Mouse (Mus musculus) large intestine, adult 2 months (tissue): Measurements from ENCODE around the gene Rpl26. TPM values are rescaled to one million over a fixed set of nuclear protein-coding genes. Genes with fewer than 3 reads are reported as not detected.
A peak's percentile ranks its signal among the peaks of the same experiment; 100 is the strongest.

Source experiments
- DNase-seq: peaks from one replicate; pipeline ENCODE4 v3.0.0-alpha.2; 2012; ENCODE audit warnings: low read depth, low spot score
- WGBS: fragments of 180-500 bp; shearing (Covaris S2); methylation state at CpG from one replicate; pipeline ENCODE4 v1.1.7; 2018; 5-methylcytosine and 5-hydroxymethylcytosine counted together
- polyA plus RNA-seq: library from polyadenylated mRNA; depleted of rRNA; stranded (reverse); fragments of >200 nt; gene quantifications from 2 replicates; pipeline ENCODE4 v1.2.3, GENCODE M21; 2012

The Rpl26 gene
- polyA plus RNA-seq, 1 experiment = 1,727 TPM

GRCm38 (mm10) chr11:68888253-68888652 lies 13.1 kb upstream of the Rpl26 start, which contains the start of gene Rnf222:
Gene Rnf222, plus strand, starts transcription at chr11:68888553.
- no peak for DNase-seq
- WGBS = 27% methylated on average over 6 of the region's 6 CpGs

GRCm38 (mm10) chr11:68888653-68889052 lies 12.7 kb upstream of the Rpl26 start:
- DNase-seq = no peak

GRCm38 (mm10) chr11:68890625-68891024 lies 10.8 kb upstream of the Rpl26 start:
- WGBS = 4% methylated on average over 2 of the region's 2 CpGs
- DNase-seq = no peak

More at GRCm38 (mm10) chr11:68888653-68889052, 12.7 kb upstream of the Rpl26 start:
- 53% methylated on average over 2 of the region's 2 CpGs for WGBS

- no peak for DNase-seq
- 61% methylated on average over 5 of the region's 5 CpGs for WGBS
Measured at GRCm38 (mm10) chr11:68891823-68892222, 9.6 kb upstream of the Rpl26 start.

- WGBS = 66% methylated on average over 15 of the region's 15 CpGs
Measured at GRCm38 (mm10) chr11:68892233-68892832, 9.1 kb upstream of the Rpl26 start.

GRCm38 (mm10) chr11:68893911-68894464 lies 7.4 kb upstream of the Rpl26 start:
- DNase-seq = no peak
- WGBS = 60% methylated on average over 12 of the region's 12 CpGs

More at GRCm38 (mm10) chr11:68892233-68892832, 9.1 kb upstream of the Rpl26 start:
- no peak for DNase-seq

GRCm38 (mm10) chr11:68896247-68896646 lies 5.1 kb upstream of the Rpl26 start:
- 81% methylated on average over 5 of the region's 5 CpGs for WGBS
- no peak for DNase-seq

- no peak for DNase-seq
- WGBS = 57% methylated on average over 4 of the region's 4 CpGs
Measured at GRCm38 (mm10) chr11:68897120-68897519, 4.3 kb upstream of the Rpl26 start.

GRCm38 (mm10) chr11:68897838-68898237 lies 3.5 kb upstream of the Rpl26 start:
- WGBS = 61% methylated on average over 6 of the region's 6 CpGs
- DNase-seq = no peak

- DNase-seq = no peak
- WGBS = 74% methylated on average over 6 of the region's 6 CpGs
Measured at GRCm38 (mm10) chr11:68898790-68899189, 2.6 kb upstream of the Rpl26 start.

GRCm38 (mm10) chr11:68899815-68900214 lies 1.6 kb upstream of the Rpl26 start:
- WGBS = 84% methylated on average over 8 of the region's 8 CpGs
- no peak for DNase-seq

- WGBS = 24% methylated on average over 31 of the region's 31 CpGs
- DNase-seq = no peak
Measured at GRCm38 (mm10) chr11:68900519-68901350, 648 bp upstream of the Rpl26 start.

- no peak for DNase-seq
- WGBS = under 1% methylated on average over 10 of the region's 10 CpGs
Measured at GRCm38 (mm10) chr11:68902047-68902364, 623 bp downstream of the Rpl26 start.

GRCm38 (mm10) chr11:68902367-68902766 lies 984 bp downstream of the Rpl26 start:
- WGBS = 2% methylated on average over 11 of the region's 11 CpGs
- DNase-seq = no peak

- no peak for DNase-seq
- 70% methylated on average over 5 of the region's 5 CpGs for WGBS
Measured at GRCm38 (mm10) chr11:68902823-68903222, 1.4 kb downstream of the Rpl26 start.

GRCm38 (mm10) chr11:68903775-68904174 lies 2.4 kb downstream of the Rpl26 start:
- 69% methylated on average over 2 of the region's 2 CpGs for WGBS
- DNase-seq = no peak

GRCm38 (mm10) chr11:68904375-68905137 lies 3.2 kb downstream of the Rpl26 start:
- 67% methylated on average over 8 of the region's 8 CpGs for WGBS

GRCm38 (mm10) chr11:68905138-68905531 lies 3.8 kb downstream of the Rpl26 start:
- 80% methylated on average over 3 of the region's 3 CpGs for WGBS

More at GRCm38 (mm10) chr11:68904375-68905137, 3.2 kb downstream of the Rpl26 start:
- DNase-seq = peak; percentile 60

GRCm38 (mm10) chr11:68905665-68906460 lies 4.5 kb downstream of the Rpl26 start:
- DNase-seq = no peak
- WGBS = 86% methylated on average over 9 of the region's 9 CpGs

More at GRCm38 (mm10) chr11:68905138-68905531, 3.8 kb downstream of the Rpl26 start:
- DNase-seq = no peak
